Mouse (Mus musculus): ENCODE data around the gene Sorbs1. TPM values are rescaled to one million over a fixed set of nuclear protein-coding genes. Genes with fewer than 3 reads are reported as not detected.

Gene Sorbs1
- total RNA-seq, 1 experiment from 2014 or later, result 12.4 TPM

- no peak for ATAC-seq (replicated peaks; ENCODE audit: insufficient number of reproducible peaks, low FRiP score, low TSS enrichment, poor library complexity, severe bottlenecking)
These were observed 213.4 kb downstream of the Sorbs1 start for GRCm38 (mm10) chr19:40299983-40300759.

- ATAC-seq (replicated peaks; ENCODE audit: insufficient number of reproducible peaks, low FRiP score, low TSS enrichment, poor library complexity, severe bottlenecking), result no peak
These were observed 214.4 kb downstream of the Sorbs1 start for GRCm38 (mm10) chr19:40299182-40299581.

GRCm38 (mm10) chr19:40298574-40298973, 215.0 kb downstream of the Sorbs1 start:
- ATAC-seq (replicated peaks; ENCODE audit: insufficient number of reproducible peaks, low FRiP score, low TSS enrichment, poor library complexity, severe bottlenecking), result no peak

GRCm38 (mm10) chr19:40297798-40298144, 215.8 kb downstream of the Sorbs1 start:
- ATAC-seq (replicated peaks; ENCODE audit: insufficient number of reproducible peaks, low FRiP score, low TSS enrichment, poor library complexity, severe bottlenecking), result no peak

DNA sequence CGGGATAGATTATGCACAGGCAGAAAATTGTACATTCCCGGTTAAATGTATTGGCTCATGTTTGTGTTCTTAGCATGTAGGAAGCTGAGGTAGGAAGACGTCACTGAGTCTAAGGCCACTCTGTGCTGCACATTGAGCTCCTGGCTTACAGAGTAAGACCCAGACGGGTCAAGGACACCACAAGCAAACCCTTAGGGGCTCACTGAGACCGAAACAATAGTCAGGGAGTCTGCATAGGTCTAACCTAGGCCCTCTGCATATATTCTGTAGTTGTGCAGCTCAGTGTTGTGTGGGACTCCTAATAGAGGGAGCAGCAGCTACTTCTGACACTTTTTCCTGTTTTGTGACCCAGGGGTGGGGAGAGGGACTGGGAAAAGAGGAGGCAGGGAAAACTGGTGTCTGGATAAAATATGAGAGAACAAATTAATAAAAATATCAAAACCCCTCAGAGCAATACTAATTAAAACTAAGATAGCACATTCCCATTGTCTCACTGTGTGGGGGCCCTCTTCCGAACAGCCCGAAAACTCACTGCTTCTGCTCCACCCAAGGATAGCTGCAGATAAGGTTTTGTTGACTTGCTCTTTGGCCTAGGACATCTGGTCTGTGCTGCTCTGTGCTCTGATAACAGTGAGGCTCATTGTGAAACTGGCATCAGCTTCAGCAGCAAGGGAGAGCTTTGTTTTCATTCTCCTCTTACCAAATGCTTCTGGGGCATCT, 216.3 kb downstream of the Sorbs1 start:
- no peak for ATAC-seq (replicated peaks; ENCODE audit: insufficient number of reproducible peaks, low FRiP score, low TSS enrichment, poor library complexity, severe bottlenecking)

DNA sequence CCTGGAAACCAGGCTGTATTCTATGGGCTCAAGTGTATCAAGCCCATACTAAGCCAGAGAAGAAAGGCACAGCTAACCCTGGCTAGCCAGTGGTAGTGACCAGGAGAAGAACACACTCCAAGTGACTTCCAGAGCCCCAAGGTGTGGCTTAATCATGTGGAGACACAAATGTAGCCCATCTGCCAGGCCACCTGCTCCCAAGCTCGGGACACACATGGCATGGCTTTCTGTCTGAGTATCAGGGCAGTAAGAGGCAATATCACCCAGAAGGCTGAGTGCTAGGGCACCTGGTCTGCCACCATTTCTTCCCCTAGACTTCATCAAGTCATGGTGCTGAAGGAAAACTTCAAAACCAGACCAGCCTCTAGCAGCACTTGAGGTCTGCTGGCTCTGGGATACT, 219.3 kb downstream of the Sorbs1 start:
- no peak for ATAC-seq (replicated peaks; ENCODE audit: insufficient number of reproducible peaks, low FRiP score, low TSS enrichment, poor library complexity, severe bottlenecking)

DNA sequence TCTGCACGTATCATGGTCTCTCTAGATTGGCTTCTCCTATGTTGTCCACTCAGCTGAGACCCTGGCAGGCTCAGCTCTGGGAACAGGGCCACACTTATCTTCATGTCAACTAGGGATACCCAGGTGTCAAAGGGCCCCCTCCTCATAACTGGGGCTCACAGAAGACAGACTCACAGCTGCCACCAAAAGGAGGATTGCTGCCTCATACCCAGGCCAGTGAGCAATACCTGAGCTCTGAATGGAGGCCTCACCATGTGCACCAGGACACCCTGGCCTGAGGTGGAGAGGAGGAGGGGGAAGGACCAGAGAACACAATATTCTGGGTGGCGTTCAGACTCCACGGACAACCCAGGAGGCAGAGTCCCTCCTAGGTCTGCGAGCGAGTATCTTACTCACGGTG, 219.8 kb downstream of the Sorbs1 start:
- ATAC-seq (replicated peaks; ENCODE audit: insufficient number of reproducible peaks, low FRiP score, low TSS enrichment, poor library complexity, severe bottlenecking), result no peak

GRCm38 (mm10) chr19:40290099-40290724, 223.4 kb downstream of the Sorbs1 start:
- ATAC-seq (replicated peaks; ENCODE audit: insufficient number of reproducible peaks, low FRiP score, low TSS enrichment, poor library complexity, severe bottlenecking), result no peak

GRCm38 (mm10) chr19:40288415-40288814, 225.2 kb downstream of the Sorbs1 start:
- ATAC-seq (replicated peaks; ENCODE audit: insufficient number of reproducible peaks, low FRiP score, low TSS enrichment, poor library complexity, severe bottlenecking), result no peak

- no peak for ATAC-seq (replicated peaks; ENCODE audit: insufficient number of reproducible peaks, low FRiP score, low TSS enrichment, poor library complexity, severe bottlenecking)
These were observed 228.9 kb downstream of the Sorbs1 start for GRCm38 (mm10) chr19:40284704-40285103.

DNA sequence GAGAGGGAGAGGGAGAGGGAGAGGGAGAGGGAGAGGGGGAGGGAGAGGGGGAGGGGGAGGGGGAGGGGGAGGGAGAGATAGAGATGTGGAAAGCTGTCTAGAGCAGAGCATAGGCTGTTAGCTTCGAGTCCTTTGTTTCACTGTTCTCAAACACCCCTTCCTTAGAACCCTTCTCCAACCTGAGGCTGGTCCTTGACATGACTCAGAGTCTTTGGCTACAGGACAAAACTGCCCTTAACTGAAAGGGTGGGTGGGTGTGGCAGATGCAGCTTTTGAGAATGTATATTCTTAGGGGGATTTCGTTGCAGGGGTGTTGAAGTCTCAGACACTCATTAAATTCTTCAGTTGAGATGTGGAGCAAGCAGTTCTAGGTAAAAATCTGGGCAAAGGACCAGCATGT, 230.2 kb downstream of the Sorbs1 start:
- no peak for ATAC-seq (replicated peaks; ENCODE audit: insufficient number of reproducible peaks, low FRiP score, low TSS enrichment, poor library complexity, severe bottlenecking)

DNA sequence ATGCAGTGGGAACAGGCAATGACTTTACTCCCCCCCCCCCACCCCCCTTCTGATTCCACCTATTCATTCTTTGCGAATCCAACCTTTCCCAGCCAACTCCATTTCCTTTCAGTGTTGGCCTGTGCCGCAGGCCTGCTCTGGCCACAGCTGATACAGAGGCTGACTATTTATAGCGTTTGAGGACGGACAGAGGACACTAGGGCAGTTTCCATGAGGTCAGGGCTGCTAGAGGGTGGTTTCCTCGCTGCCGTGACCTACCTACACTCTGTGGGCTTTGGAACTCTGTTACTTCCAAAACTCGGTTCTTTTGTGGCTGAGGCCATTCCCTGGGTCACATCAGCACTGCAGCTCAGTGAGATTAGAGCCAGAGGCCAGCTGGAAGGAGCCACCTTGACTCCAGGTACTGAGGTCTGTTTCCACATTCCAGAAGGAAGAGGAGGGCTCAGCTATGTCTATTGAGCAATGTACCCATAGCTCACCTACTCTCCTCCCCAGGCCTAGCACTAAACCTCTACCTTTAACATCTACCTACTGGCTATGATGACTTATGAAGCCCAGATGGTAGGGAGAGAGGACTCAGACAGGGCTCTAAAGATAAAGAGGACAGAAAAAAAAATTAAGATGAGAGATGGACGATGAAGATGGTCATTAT, 235.1 kb downstream of the Sorbs1 start:
- no peak for ATAC-seq (replicated peaks; ENCODE audit: insufficient number of reproducible peaks, low FRiP score, low TSS enrichment, poor library complexity, severe bottlenecking)

- peak; percentile 76 for ATAC-seq (replicated peaks; ENCODE audit: insufficient number of reproducible peaks, low FRiP score, low TSS enrichment, poor library complexity, severe bottlenecking)
These were observed 236.1 kb downstream of the Sorbs1 start for GRCm38 (mm10) chr19:40277494-40277893.

GRCm38 (mm10) chr19:40275401-40276188, 238.0 kb downstream of the Sorbs1 start:
- no peak for ATAC-seq (replicated peaks; ENCODE audit: insufficient number of reproducible peaks, low FRiP score, low TSS enrichment, poor library complexity, severe bottlenecking)

GRCm38 (mm10) chr19:40272674-40273073, 240.9 kb downstream of the Sorbs1 start:
- no peak for ATAC-seq (replicated peaks; ENCODE audit: insufficient number of reproducible peaks, low FRiP score, low TSS enrichment, poor library complexity, severe bottlenecking)

- ATAC-seq (replicated peaks; ENCODE audit: insufficient number of reproducible peaks, low FRiP score, low TSS enrichment, poor library complexity, severe bottlenecking), result no peak
These were observed 242.2 kb downstream of the Sorbs1 start, which contains the start of gene Pdlim1 for GRCm38 (mm10) chr19:40271308-40271892. Gene Pdlim1, minus strand, starts transcription at chr19:40271842.

DNA sequence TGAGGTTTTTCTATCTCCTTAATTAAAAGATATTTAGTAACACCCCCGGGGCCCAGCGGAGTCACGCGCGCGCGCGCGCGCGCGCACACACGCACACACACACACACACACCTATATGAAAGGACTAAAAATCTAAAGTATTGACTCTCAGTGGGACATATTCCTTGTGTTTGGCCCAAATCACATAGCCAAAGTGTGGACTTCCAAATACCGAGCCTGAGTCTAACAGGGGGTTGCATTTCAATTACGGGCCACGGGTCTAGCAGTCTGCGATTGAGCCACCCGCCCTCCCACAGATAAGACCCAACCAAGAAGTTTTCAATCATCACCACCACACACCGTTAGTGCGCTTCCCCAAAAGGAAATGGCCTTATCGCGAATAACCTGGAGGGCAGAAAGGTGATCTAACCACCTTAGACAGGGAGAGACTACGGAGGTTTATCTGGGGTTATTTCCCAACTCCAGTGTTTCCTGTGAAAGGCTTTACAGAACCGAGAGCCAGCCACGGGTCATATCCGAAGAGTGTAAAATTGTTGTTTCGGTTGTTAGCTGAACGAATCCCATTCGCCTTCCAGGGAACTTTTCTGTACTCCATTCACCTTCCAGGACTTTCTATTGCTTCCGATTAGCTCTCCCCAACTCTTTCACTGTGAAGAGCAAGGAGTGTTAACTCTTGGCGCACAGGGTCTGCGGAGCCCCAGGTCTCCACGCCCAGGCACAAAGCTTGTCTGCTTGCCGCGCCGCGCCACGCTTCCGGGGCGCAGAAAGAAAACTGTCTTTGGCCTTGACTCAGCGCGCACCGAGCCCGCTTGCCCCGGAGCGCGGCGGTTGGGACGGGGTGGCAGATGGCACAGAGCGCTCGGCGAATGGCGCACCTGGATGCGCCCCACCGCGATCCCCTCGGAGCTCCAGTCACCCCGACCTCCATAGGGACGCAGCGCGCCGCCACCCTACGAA, 242.9 kb downstream of the Sorbs1 start:
- no peak for ATAC-seq (replicated peaks; ENCODE audit: insufficient number of reproducible peaks, low FRiP score, low TSS enrichment, poor library complexity, severe bottlenecking)

Measured in monocyte, adult 5-6 weeks (primary cell).